Comparison of ENCODE assay signal across 16 mouse cellular contexts in genomic region chr9:42418786-42419185, GRCm38 (mm10). TPM values are rescaled to one million over a fixed set of nuclear protein-coding genes. Genes with fewer than 3 reads are reported as not detected.
DNase-seq lines count a peak whose midpoint lies in the region; TF ChIP-seq lines count a peak whose summit lies in the region.
"Had no signal": no experiment of that assay in that cellular context is flagged by ENCODE, and none has a peak within 500 bp of the region (broad histone marks: within the 10 kb centered on the region; RNA-seq: fewer than 3 reads in every experiment).

No protein-coding gene starts in this region.

- no peak overlapping the region for H3K4me3 ChIP-seq in layer of hippocampus, adult 2 months
- H3K4me3 ChIP-seq: forebrain, embryonic 10.5 days; forebrain, embryonic 13.5 days; hindbrain, embryonic 12.5 days; hindbrain, embryonic 15.5 days had no signal

- no peak for TF ChIP-seq CTCF in layer of hippocampus, adult 2 months (conservative IDR thresholded peaks at IDR 0.05)

- DNase-seq in cerebellum, adult 18-20 months = peak; percentile 26 to 53
- DNase-seq in cerebellum, postnatal 4 days (ENCODE audit: low spot score in 2 of 2) = no peak
- no peak for DNase-seq in layer of hippocampus, adult 2 months (ENCODE audit: low spot score in 2 of 2)
- no peak for DNase-seq in layer of hippocampus, adult 9-11 months
- DNase-seq in cerebellum, postnatal 36 days = peak; percentile 13 to 30
- no peak for DNase-seq in urinary bladder, postnatal 14 days (ENCODE audit: low spot score)
- DNase-seq: adrenal gland, postnatal 10 days; adrenal gland, postnatal 36 days; B cell, adult 2 months; gastrocnemius, postnatal 14 days; heart, adult 11 months; kidney, adult 2 months had no signal

- H3K27ac ChIP-seq in layer of hippocampus, adult 2 months = peak overlapping the region; percentile 19; the same call in 1 of the 2 replicates
- H3K27ac ChIP-seq: forebrain, embryonic 10.5 days; forebrain, embryonic 13.5 days; hindbrain, embryonic 12.5 days; hindbrain, embryonic 15.5 days had no signal

RNA-seq across cellular contexts. Expression of gene Tecta, which starts 19.1 kb away (rescaled TPM):
- under 1 TPM; 0.38 to 0.44 TPM for total RNA-seq in layer of hippocampus, adult 2 months (2021)

Comparison
In these comparisons a context has a peak if more than half of its experiments do, and no peak if none do; other contexts are left out.
1. DNase-seq: peak in cerebellum, adult 18-20 months (2 of 2) and cerebellum, postnatal 36 days (2 of 2); none in cerebellum, postnatal 4 days (0 of 2), layer of hippocampus, adult 2 months (0 of 2), layer of hippocampus, adult 9-11 months (single experiment) and urinary bladder, postnatal 14 days (single experiment).